Mouse (Mus musculus): Measurements from ENCODE around the gene Barhl2. TPM values are rescaled to one million over a fixed set of nuclear protein-coding genes. Genes with fewer than 3 reads are reported as not detected.

The Barhl2 gene
- polyA plus RNA-seq (2012; rRNA removed; ENCODE audit: low replicate concordance), result not detected in 2 replicates

DNA sequence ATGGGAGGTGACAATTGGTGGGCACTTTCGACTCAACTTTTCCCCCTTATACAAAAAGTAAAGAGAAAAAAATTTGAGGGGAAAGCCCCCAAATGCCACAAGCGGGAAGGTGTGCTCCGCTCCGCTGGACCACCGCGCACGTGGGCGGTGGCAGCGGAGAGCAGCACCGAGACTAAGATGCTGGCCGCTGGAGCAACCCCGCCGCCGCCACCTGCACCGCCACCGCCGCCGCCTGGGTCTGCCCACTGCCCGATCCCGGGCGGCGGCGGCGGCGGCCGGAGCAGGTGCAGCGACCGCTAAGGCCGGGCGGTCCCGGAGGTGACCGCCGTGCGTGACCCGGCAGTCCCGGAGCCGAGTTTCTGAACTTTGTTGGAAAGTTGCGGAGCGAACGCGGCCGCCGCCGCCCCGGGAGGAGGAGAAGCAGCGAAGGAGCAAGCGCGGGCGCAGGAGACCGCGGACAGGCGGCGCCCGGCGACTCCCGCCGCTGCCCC, at the start of gene Barhl2:
Gene Barhl2, minus strand, starts transcription at position 181 of the 491 bp plus-strand sequence.

Other genes with a start within 250 kb of the Barhl2 start
- gene Gm17304, start 150.9 kb upstream of the Barhl2 start, polyA plus RNA-seq (2012; rRNA removed; ENCODE audit: low replicate concordance), result not detected in 2 replicates
- 11.2 and 22.7 TPM in 2 replicates for gene Zfp644, start 239.1 kb upstream of the Barhl2 start, polyA plus RNA-seq (2012; rRNA removed; ENCODE audit: low replicate concordance)

All from subcutaneous adipose tissue, adult 2 months (tissue).